Mouse (Mus musculus): ENCODE measurements around the gene Ncapg2. TPM values are rescaled to one million over a fixed set of nuclear protein-coding genes. Genes with fewer than 3 reads are reported as not detected.

Ncapg2 gene
- total RNA-seq (2021), result 1 to 10 TPM; 5.5 to 8.2 TPM
- long read RNA-seq, experiment 1, partial matches to known transcripts, result 1 of 1 reads
- long read RNA-seq, experiment 1, other reads (novel, unspliced or antisense), result 0 of 1 reads
- long read RNA-seq, experiment 2, partial matches to known transcripts, result 1 of 3 reads
- long read RNA-seq, experiment 2, other reads (novel, unspliced or antisense), result 2 of 3 reads

GRCm38 (mm10) chr12:116405045-116405835 lies at the start of gene Ncapg2:
Ncapg2 (plus strand) TSS chr12:116405402.
- intact Hi-C loops (cut with DNase I), result loop anchor here (5.0 kb wide), 1 partner anchor 358 kb away; the partner anchor contains the start of gene Zfp386

GRCm38 (mm10) chr12:116362091-116362490 lies 43.1 kb upstream of the Ncapg2 start:
- no peak for DNase-seq
- intact Hi-C loops (cut with DNase I), result no loop called here

More at GRCm38 (mm10) chr12:116405045-116405835, at the start of gene Ncapg2:
- peak; percentile 98 to 99 for DNase-seq

- DNase-seq, result no peak
- intact Hi-C loops (cut with DNase I), result no loop called here
Observed at GRCm38 (mm10) chr12:116366900-116367299, 38.3 kb upstream of the Ncapg2 start.

- intact Hi-C loops (cut with DNase I), result no loop called here
- DNase-seq, result no peak
Observed at GRCm38 (mm10) chr12:116367346-116367745, 37.9 kb upstream of the Ncapg2 start.

GRCm38 (mm10) chr12:116368857-116369256 lies 36.3 kb upstream of the Ncapg2 start:
- intact Hi-C loops (cut with DNase I), result no loop called here
- DNase-seq, result no peak

- DNase-seq, result no peak
- intact Hi-C loops (cut with DNase I), result no loop called here
Observed at GRCm38 (mm10) chr12:116383101-116383500, 22.1 kb upstream of the Ncapg2 start.

- intact Hi-C loops (cut with DNase I), result no loop called here
- DNase-seq, result no peak
Observed at GRCm38 (mm10) chr12:116383995-116384394, 21.2 kb upstream of the Ncapg2 start.

GRCm38 (mm10) chr12:116386802-116387201 lies 18.4 kb upstream of the Ncapg2 start:
- intact Hi-C loops (cut with DNase I), result no loop called here
- DNase-seq, result no peak

GRCm38 (mm10) chr12:116389868-116390267 lies 15.3 kb upstream of the Ncapg2 start:
- no peak for DNase-seq
- intact Hi-C loops (cut with DNase I), result no loop called here

- DNase-seq, result no peak
- intact Hi-C loops (cut with DNase I), result no loop called here
Observed at GRCm38 (mm10) chr12:116394327-116394726, 10.9 kb upstream of the Ncapg2 start.

- DNase-seq, result no peak
- intact Hi-C loops (cut with DNase I), result no loop called here
Observed at GRCm38 (mm10) chr12:116395312-116395711, 9.9 kb upstream of the Ncapg2 start.

- intact Hi-C loops (cut with DNase I), result no loop called here
- no peak for DNase-seq
Observed at GRCm38 (mm10) chr12:116396072-116396695, 9.0 kb upstream of the Ncapg2 start.

GRCm38 (mm10) chr12:116404012-116404679 lies 1.1 kb upstream of the Ncapg2 start:
- intact Hi-C loops (cut with DNase I), result loop anchor here (5.0 kb wide), 1 partner anchor 127 kb away; the partner anchor contains the start of gene Gm11027
- DNase-seq, result peak; percentile 6

GRCm38 (mm10) chr12:116405836-116406155 lies 594 bp downstream of the Ncapg2 start:
- intact Hi-C loops (cut with DNase I), result loop anchor here (5.0 kb wide), 1 partner anchor 358 kb away; the partner anchor contains the start of gene Zfp386
- DNase-seq, result peak in 1 of 2 experiments; percentile 10

- intact Hi-C loops (cut with DNase I), result loop anchor here (5.0 kb wide), 1 partner anchor 361 kb away; the partner anchor contains the start of gene Zfp386
- DNase-seq, result no peak
Observed at GRCm38 (mm10) chr12:116407883-116408282, 2.7 kb downstream of the Ncapg2 start.

GRCm38 (mm10) chr12:116414941-116415340 lies 9.7 kb downstream of the Ncapg2 start:
- intact Hi-C loops (cut with DNase I), result no loop called here
- no peak for DNase-seq

- no peak for DNase-seq
- intact Hi-C loops (cut with DNase I), result no loop called here
Observed at GRCm38 (mm10) chr12:116416514-116416913, 11.3 kb downstream of the Ncapg2 start.

GRCm38 (mm10) chr12:116421656-116422055 lies 16.5 kb downstream of the Ncapg2 start:
- DNase-seq, result no peak
- intact Hi-C loops (cut with DNase I), result no loop called here

GRCm38 (mm10) chr12:116425392-116425791 lies 20.2 kb downstream of the Ncapg2 start:
- no peak for DNase-seq
- intact Hi-C loops (cut with DNase I), result loop anchor here (5.0 kb wide), 1 partner anchor 197 kb away; no protein-coding TSS in a partner anchor

- DNase-seq, result no peak
- intact Hi-C loops (cut with DNase I), result no loop called here
Observed at GRCm38 (mm10) chr12:116433742-116434141, 28.5 kb downstream of the Ncapg2 start.

- intact Hi-C loops (cut with DNase I), result no loop called here
- DNase-seq, result no peak
Observed at GRCm38 (mm10) chr12:116435232-116435631, 30.0 kb downstream of the Ncapg2 start.

Data from heart, postnatal 14 days (tissue).